Mouse (Mus musculus) brain, embryonic 14.5 days (tissue): ENCODE data around the gene Auts2.

Source experiments
- CTCF ChIP-seq: fragments of 200-500 bp; IDR thresholded peaks from 2 replicates; pipeline ENCODE4 v1.5.1; 2012; ENCODE audit warnings: inconsistent platforms, mild to moderate bottlenecking, moderate library complexity, borderline replicate concordance; ENCODE audit not compliant: insufficient read depth, insufficient read length; ENCODE audit errors: extremely low read depth
- POLR2A ChIP-seq: fragments of 200-500 bp; IDR thresholded peaks from 2 replicates; pipeline ENCODE4 v1.6.1; 2012; ENCODE audit warnings: mild to moderate bottlenecking, inconsistent platforms, borderline replicate concordance; ENCODE audit not compliant: poor library complexity, insufficient read depth, insufficient read length, severe bottlenecking; ENCODE audit errors: extremely low read depth

DNA sequence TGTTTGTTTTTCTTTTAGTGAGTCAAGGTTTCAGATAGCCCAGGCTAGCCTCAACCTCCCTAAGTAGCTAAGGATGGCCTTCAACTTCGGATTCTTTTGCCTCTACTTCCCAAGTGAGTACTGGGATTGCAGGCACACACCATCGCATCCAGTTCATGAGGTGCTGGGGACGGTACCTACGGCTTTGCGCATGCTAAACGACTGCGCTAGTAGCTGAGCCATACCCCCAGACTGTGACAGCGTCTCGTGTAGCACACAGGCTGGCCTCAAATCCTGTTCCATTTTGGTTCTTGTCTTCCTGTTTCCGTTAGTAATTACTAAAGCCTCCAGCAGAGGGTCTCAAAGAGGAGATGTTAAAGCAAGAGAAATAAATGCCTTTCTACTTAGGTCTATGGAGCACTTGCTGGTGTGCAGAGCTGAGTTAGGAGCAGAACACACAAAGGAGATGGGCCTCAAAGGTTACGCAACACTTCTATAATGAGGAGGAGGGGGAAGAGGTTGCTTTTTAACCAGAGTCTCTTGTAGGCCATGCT, 967.3 kb downstream of the Auts2 start:
- TF ChIP-seq CTCF (peak; percentile 15; the same call in 1 of the 2 replicates), POLR2A (no peak)
